Mouse (Mus musculus): ENCODE measurements around the gene Gm15737. TPM values are rescaled to one million over a fixed set of nuclear protein-coding genes. Genes with fewer than 3 reads are reported as not detected.

Gene Gm15737
- polyA plus RNA-seq, 1 experiment from 2014 or later, result not detected

DNA sequence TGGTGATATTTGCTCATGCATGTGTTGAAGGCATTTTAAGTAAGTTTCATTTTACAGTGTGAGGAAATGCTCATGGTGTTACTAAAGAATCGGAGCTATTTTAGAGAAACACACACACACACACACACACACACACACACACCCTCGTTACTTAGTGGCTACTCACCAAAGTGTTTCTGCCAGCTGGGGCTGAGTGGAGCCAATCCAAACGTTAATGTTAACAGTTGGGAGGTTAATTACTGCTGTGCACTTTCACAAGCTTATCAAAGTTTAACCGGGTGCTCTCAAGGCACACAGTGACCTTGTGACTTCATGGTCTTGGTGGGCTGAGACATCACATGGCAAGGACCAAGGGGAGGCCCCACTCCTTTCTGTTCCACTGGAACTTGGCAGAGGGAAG lies 52.7 kb downstream of the Gm15737 start:
- no peaks in the 10 kb centered on the region for H3K9me3 ChIP-seq
- no peaks in the 10 kb centered on the region for H3K36me3 ChIP-seq
- H3K4me1 ChIP-seq (replicated peaks), result no peaks in the 10 kb centered on the region
- H3K27me3 ChIP-seq, result no peaks in the 10 kb centered on the region
- no peak overlapping the region for H3K9ac ChIP-seq (replicated peaks)
- H3K4me3 ChIP-seq (replicated peaks), result no peak overlapping the region
- H3K4me2 ChIP-seq (replicated peaks), result no peak overlapping the region
- H3K27ac ChIP-seq, result no peak overlapping the region
- WGBS, result 59% methylated on average over 4 of the region's 4 CpGs
- no peak for ATAC-seq

DNA sequence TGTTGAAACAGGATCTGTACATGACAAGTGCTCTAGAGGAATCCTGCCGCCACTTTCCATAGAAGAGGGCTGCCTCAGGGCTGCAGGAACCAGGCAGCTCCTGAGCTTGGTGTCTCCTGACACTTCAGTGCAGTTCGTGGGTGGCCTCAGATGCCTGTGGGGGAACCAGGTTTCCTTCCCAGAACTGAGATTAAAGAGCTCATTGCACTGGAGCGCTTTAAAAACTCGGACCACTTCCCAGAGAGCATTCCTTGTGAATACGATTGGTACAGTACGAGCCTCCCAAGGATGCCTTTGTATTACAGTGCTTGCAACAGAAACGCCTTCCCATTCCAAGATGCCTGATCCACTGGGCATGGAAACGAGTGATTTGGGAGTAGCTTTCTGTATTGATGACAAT lies 55.4 kb downstream of the Gm15737 start:
- H3K36me3 ChIP-seq, result no peaks in the 10 kb centered on the region
- no peak overlapping the region for H3K9ac ChIP-seq (replicated peaks)
- 72% methylated on average over 8 of the region's 8 CpGs for WGBS
- no peak overlapping the region for H3K27ac ChIP-seq
- H3K4me3 ChIP-seq (replicated peaks), result no peak overlapping the region
- no peaks in the 10 kb centered on the region for H3K9me3 ChIP-seq
- no peaks in the 10 kb centered on the region for H3K4me1 ChIP-seq (replicated peaks)
- no peaks in the 10 kb centered on the region for H3K27me3 ChIP-seq
- ATAC-seq, result no peak
- H3K4me2 ChIP-seq (replicated peaks), result no peak overlapping the region

DNA sequence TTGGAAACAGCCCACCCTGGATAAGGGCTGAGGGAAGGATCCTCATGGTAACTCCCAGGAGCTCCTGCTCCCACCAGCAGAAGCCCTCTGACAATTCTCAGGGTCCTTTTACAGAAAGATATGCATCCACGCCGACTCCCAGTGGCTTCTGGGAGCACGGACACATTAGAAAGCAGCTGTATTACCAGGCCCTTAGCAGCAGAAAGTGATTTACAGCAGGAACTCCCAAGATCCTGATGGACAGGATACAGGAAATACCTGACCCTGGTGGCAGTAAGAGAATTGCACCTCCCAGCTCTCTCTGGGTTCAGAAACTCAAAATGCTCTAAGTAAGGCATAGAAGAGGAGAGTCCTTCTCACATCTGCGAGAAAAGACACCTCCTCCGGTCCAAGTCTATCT lies 59.1 kb downstream of the Gm15737 start:
- H3K4me2 ChIP-seq (replicated peaks), result no peak overlapping the region
- no peak overlapping the region for H3K4me3 ChIP-seq (replicated peaks)
- ATAC-seq, result no peak
- no peaks in the 10 kb centered on the region for H3K27me3 ChIP-seq
- no peak overlapping the region for H3K9ac ChIP-seq (replicated peaks)
- H3K27ac ChIP-seq, result no peak overlapping the region
- no peaks in the 10 kb centered on the region for H3K9me3 ChIP-seq
- H3K36me3 ChIP-seq, result no peaks in the 10 kb centered on the region
- WGBS, result 91% methylated on average over 5 of the region's 5 CpGs
- no peaks in the 10 kb centered on the region for H3K4me1 ChIP-seq (replicated peaks)

Other genes with a start within 250 kb of the Gm15737 start
- 12.3 and 13.1 TPM in 2 replicates for gene Prickle2, start 163.2 kb upstream of the Gm15737 start, polyA plus RNA-seq (2015; fragmentation: Nextera tagmentation; extraction: Ambion mirVana)
- gene A730049H05Rik, start 52.9 kb upstream of the Gm15737 start, polyA plus RNA-seq (2015; fragmentation: Nextera tagmentation; extraction: Ambion mirVana), result 0.40 and 0.52 TPM in 2 replicates
- gene Adamts9, start 74.1 kb downstream of the Gm15737 start, polyA plus RNA-seq (2015; fragmentation: Nextera tagmentation; extraction: Ambion mirVana), result 0.89 and 1.1 TPM in 2 replicates

All from midbrain, embryonic 13.5 days (tissue).